Mouse (Mus musculus) myocyte (in vitro differentiated cells): ENCODE measurements around the gene Wwox. TPM values are rescaled to one million over a fixed set of nuclear protein-coding genes. Genes with fewer than 3 reads are reported as not detected.

Source experiments
- H3K27me3 ChIP-seq: one replicate; pipeline ENCODE4 v1.6.1; 2011; ENCODE audit not compliant: control insufficient read depth, insufficient read depth, insufficient read length
- H3K36me3 ChIP-seq: one replicate; pipeline ENCODE4 v1.6.1; 2011; ENCODE audit not compliant: control insufficient read depth, insufficient read depth
- H3K4me2 ChIP-seq: one replicate; pipeline ENCODE4 v1.6.1; 2011; ENCODE audit warnings: low read depth, control low read depth
- H3K4me3 ChIP-seq: one replicate; pipeline ENCODE4 v1.5.1; 2011; ENCODE audit warnings: mild to moderate bottlenecking, control low read depth, moderate library complexity
- H3K79me2 ChIP-seq: one replicate; pipeline ENCODE4 v1.6.1; 2011; ENCODE audit not compliant: control insufficient read depth, insufficient read depth
- H3ac ChIP-seq: one replicate; pipeline ENCODE4 v1.6.1; 2011; ENCODE audit not compliant: control insufficient read depth, insufficient read length
- CEBPB ChIP-seq: IDR thresholded peaks from 2 replicates; pipeline ENCODE4 v1.6.1; 2011; ENCODE audit warnings: mild to moderate bottlenecking, moderate library complexity; ENCODE audit not compliant: poor library complexity, insufficient read depth, severe bottlenecking
- E2F4 ChIP-seq: IDR thresholded peaks from one replicate; pipeline ENCODE4 v1.6.1; 2011; ENCODE audit warnings: mild to moderate bottlenecking, control low read depth, moderate library complexity; ENCODE audit not compliant: insufficient read depth
- MAX ChIP-seq: IDR thresholded peaks from one replicate; pipeline ENCODE4 v1.6.1; 2011; ENCODE audit warnings: low read depth, mild to moderate bottlenecking, control low read depth
- MYOD1 ChIP-seq, 3 experiments: IDR thresholded peaks; one replicate each; pipeline ENCODE4 v1.6.1; 2011; ENCODE audit warnings: control low read depth in 2 of 3, low read depth in 2 of 3, mild to moderate bottlenecking in 2 of 3, moderate library complexity in 1 of 3; ENCODE audit not compliant: insufficient read length in 2 of 3, control insufficient read depth in 1 of 3
- MYOG ChIP-seq, 3 experiments: IDR thresholded peaks; one replicate each; pipeline ENCODE4 v1.6.1; 2011; ENCODE audit warnings: control low read depth in 2 of 3, low read depth in 2 of 3, mild to moderate bottlenecking in 2 of 3; ENCODE audit not compliant: insufficient read length in 2 of 3, control insufficient read depth in 1 of 3, insufficient read depth in 1 of 3
- POLR2A ChIP-seq: IDR thresholded peaks from one replicate; pipeline ENCODE4 v1.6.1; 2011; ENCODE audit warnings: low read depth, mild to moderate bottlenecking, control low read depth, moderate library complexity; ENCODE audit not compliant: insufficient read length
- POLR2AphosphoS2 ChIP-seq: IDR thresholded peaks from one replicate; pipeline ENCODE4 v1.6.1; 2011; ENCODE audit warnings: low read depth, control low read depth; ENCODE audit not compliant: insufficient read length
- REST ChIP-seq: IDR thresholded peaks from one replicate; pipeline ENCODE4 v1.6.1; 2011; ENCODE audit warnings: mild to moderate bottlenecking, control low read depth, moderate library complexity; ENCODE audit not compliant: insufficient read depth, insufficient read length
- SRF ChIP-seq: IDR thresholded peaks from one replicate; pipeline ENCODE4 v1.6.1; 2011; ENCODE audit warnings: low read depth; ENCODE audit not compliant: control insufficient read depth, insufficient read length
- TCF12 ChIP-seq: IDR thresholded peaks from one replicate; pipeline ENCODE4 v1.6.1; 2011; ENCODE audit warnings: mild to moderate bottlenecking, control low read depth; ENCODE audit not compliant: poor library complexity, insufficient read depth, severe bottlenecking
- TCF3 ChIP-seq: IDR thresholded peaks from one replicate; pipeline ENCODE4 v1.6.1; 2011; ENCODE audit warnings: low read depth, control low read depth; ENCODE audit not compliant: insufficient read length
- USF1 ChIP-seq: IDR thresholded peaks from one replicate; pipeline ENCODE4 v1.6.1; 2011; ENCODE audit warnings: low read depth, mild to moderate bottlenecking, control low read depth, moderate library complexity
- polyA plus RNA-seq: library from polyadenylated mRNA; unstranded; fragments of >200 nt; fragmentation: generic; extraction: Trizol; gene quantifications from one replicate; pipeline ENCODE4 v1.2.1, GENCODE M21; 2012; ENCODE audit warnings: missing spikeins

Wwox gene
- polyA plus RNA-seq, 1 experiment, result 8.6 TPM

- Histone ChIP-seq H3ac (no peak overlapping the region), H3K36me3 (no peaks in the 10 kb centered on the region), H3K4me3 (no peak overlapping the region), H3K4me2 (no peak overlapping the region), H3K27me3 (no peaks in the 10 kb centered on the region), H3K79me2 (no peaks in the 10 kb centered on the region)
- TF ChIP-seq MYOG (IDR thresholded peaks at IDR 0.05; ENCODE audit: control insufficient read depth in 1 of 3, insufficient read depth in 1 of 3, insufficient read length in 2 of 3, low read depth in 2 of 3) (no peak), TCF3 (no peak), MYOD1 (IDR thresholded peaks at IDR 0.05; ENCODE audit: control insufficient read depth in 1 of 3, insufficient read length in 2 of 3, low read depth in 2 of 3) (no peak), E2F4 (no peak), POLR2AphosphoS2 (no peak), TCF12 (no peak), USF1 (no peak), POLR2A (no peak), MAX (no peak), REST (no peak), SRF (no peak), CEBPB (no peak)
These were observed 29.7 kb downstream of the Wwox start for GRCm38 (mm10) chr8:114469208-114469590.

DNA sequence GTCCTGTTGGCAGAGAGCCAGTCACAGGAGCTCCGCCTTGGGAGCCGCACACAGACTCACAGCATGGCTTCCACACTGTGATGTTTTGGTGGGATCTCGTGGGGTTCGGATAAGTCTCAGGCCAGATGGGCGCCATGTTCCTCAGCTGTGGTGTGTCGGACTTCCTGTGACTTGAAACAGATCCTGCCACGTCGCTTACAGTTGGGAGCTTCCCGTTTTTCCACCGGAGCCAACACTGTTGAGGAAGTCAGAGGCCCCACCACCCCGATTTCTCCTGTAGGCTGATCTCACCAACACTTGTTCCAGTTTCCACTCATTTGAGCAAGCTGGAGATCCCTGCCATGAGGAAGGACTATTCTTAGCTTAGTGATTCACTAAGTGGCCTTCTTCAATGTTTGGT, 34.1 kb downstream of the Wwox start:
- no peaks in the 10 kb centered on the region for H3K27me3 ChIP-seq
- H3K79me2 ChIP-seq, result no peaks in the 10 kb centered on the region
- H3ac ChIP-seq, result no peak overlapping the region
- no peak overlapping the region for H3K4me2 ChIP-seq
- no peak overlapping the region for H3K4me3 ChIP-seq
- no peaks in the 10 kb centered on the region for H3K36me3 ChIP-seq
- TF ChIP-seq POLR2A, result no peak
- TF ChIP-seq REST, result no peak
- TF ChIP-seq MAX, result no peak
- TF ChIP-seq CEBPB, result no peak
- no peak for TF ChIP-seq TCF12
- no peak for TF ChIP-seq USF1
- no peak for TF ChIP-seq TCF3
- TF ChIP-seq SRF, result no peak
- TF ChIP-seq POLR2AphosphoS2, result no peak

- H3ac ChIP-seq, result no peak overlapping the region
- H3K4me3 ChIP-seq, result no peak overlapping the region
- H3K36me3 ChIP-seq, result no peaks in the 10 kb centered on the region
- no peaks in the 10 kb centered on the region for H3K27me3 ChIP-seq
- no peak overlapping the region for H3K4me2 ChIP-seq
- no peaks in the 10 kb centered on the region for H3K79me2 ChIP-seq
- TF ChIP-seq SRF, result no peak
- TF ChIP-seq E2F4, result no peak
- TF ChIP-seq CEBPB, result no peak
- TF ChIP-seq MYOG (IDR thresholded peaks at IDR 0.05; ENCODE audit: control insufficient read depth in 1 of 3, insufficient read depth in 1 of 3, insufficient read length in 2 of 3, low read depth in 2 of 3), result no peak
- no peak for TF ChIP-seq MAX
- TF ChIP-seq TCF12, result no peak
- no peak for TF ChIP-seq REST
- TF ChIP-seq USF1, result no peak
- TF ChIP-seq POLR2AphosphoS2, result no peak
- no peak for TF ChIP-seq MYOD1 (IDR thresholded peaks at IDR 0.05; ENCODE audit: control insufficient read depth in 1 of 3, insufficient read length in 2 of 3, low read depth in 2 of 3)
- TF ChIP-seq TCF3, result no peak
- TF ChIP-seq POLR2A, result no peak
These were observed 37.5 kb downstream of the Wwox start for GRCm38 (mm10) chr8:114476919-114477318.

DNA sequence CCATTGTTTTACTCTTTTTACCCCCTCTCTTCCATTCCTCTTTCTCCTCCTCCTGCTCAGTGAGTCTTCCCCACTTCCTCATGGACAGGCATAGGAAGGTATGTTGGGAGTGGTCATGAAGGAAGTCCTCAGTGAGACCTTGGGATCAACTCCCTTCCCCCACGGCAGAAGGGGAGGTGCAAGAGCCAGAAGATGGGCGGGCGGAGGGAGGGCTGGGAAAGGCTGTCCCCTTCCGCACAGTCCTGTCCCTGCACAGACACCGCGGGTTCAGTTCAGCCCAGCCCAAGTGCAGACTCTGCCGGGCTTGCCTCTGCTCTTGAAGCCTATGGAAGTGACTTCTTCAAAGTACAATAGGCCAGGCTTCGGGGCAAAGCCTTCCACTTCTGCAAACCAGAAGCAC, 38.3 kb downstream of the Wwox start:
- Histone ChIP-seq H3K27me3 (no peaks in the 10 kb centered on the region), H3ac (no peak overlapping the region), H3K4me2 (no peak overlapping the region), H3K79me2 (no peaks in the 10 kb centered on the region), H3K4me3 (no peak overlapping the region), H3K36me3 (no peaks in the 10 kb centered on the region)
- TF ChIP-seq REST, result no peak
- TF ChIP-seq TCF3, result no peak
- no peak for TF ChIP-seq MYOG (IDR thresholded peaks at IDR 0.05; ENCODE audit: control insufficient read depth in 1 of 3, insufficient read depth in 1 of 3, insufficient read length in 2 of 3, low read depth in 2 of 3)
- TF ChIP-seq MYOD1 (IDR thresholded peaks at IDR 0.05; ENCODE audit: control insufficient read depth in 1 of 3, insufficient read length in 2 of 3, low read depth in 2 of 3), result no peak
- no peak for TF ChIP-seq MAX
- no peak for TF ChIP-seq USF1
- TF ChIP-seq SRF, result no peak
- TF ChIP-seq E2F4, result no peak
- TF ChIP-seq CEBPB, result no peak
- TF ChIP-seq POLR2A, result no peak
- TF ChIP-seq POLR2AphosphoS2, result no peak
- TF ChIP-seq TCF12, result no peak

GRCm38 (mm10) chr8:114479749-114480148, 40.3 kb downstream of the Wwox start:
- H3K4me2 ChIP-seq, result no peak overlapping the region
- no peaks in the 10 kb centered on the region for H3K79me2 ChIP-seq
- no peak overlapping the region for H3ac ChIP-seq
- no peaks in the 10 kb centered on the region for H3K36me3 ChIP-seq
- no peak overlapping the region for H3K4me3 ChIP-seq
- no peaks in the 10 kb centered on the region for H3K27me3 ChIP-seq
- TF ChIP-seq POLR2A (no peak), TCF3 (no peak), REST (no peak), E2F4 (no peak), MAX (no peak), POLR2AphosphoS2 (no peak), USF1 (no peak), CEBPB (no peak), TCF12 (no peak), MYOG (IDR thresholded peaks at IDR 0.05; ENCODE audit: control insufficient read depth in 1 of 3, insufficient read depth in 1 of 3, insufficient read length in 2 of 3, low read depth in 2 of 3) (no peak), MYOD1 (IDR thresholded peaks at IDR 0.05; ENCODE audit: control insufficient read depth in 1 of 3, insufficient read length in 2 of 3, low read depth in 2 of 3) (no peak), SRF (no peak)
